Mouse (Mus musculus): ENCODE measurements at regions not wholly inside any gene's neighbourhood (a gene's known extent, or its start where the extent isn't known, plus 50 kb on each side); places are given as distances from the start of the nearest gene placed in this dataset.

DNA sequence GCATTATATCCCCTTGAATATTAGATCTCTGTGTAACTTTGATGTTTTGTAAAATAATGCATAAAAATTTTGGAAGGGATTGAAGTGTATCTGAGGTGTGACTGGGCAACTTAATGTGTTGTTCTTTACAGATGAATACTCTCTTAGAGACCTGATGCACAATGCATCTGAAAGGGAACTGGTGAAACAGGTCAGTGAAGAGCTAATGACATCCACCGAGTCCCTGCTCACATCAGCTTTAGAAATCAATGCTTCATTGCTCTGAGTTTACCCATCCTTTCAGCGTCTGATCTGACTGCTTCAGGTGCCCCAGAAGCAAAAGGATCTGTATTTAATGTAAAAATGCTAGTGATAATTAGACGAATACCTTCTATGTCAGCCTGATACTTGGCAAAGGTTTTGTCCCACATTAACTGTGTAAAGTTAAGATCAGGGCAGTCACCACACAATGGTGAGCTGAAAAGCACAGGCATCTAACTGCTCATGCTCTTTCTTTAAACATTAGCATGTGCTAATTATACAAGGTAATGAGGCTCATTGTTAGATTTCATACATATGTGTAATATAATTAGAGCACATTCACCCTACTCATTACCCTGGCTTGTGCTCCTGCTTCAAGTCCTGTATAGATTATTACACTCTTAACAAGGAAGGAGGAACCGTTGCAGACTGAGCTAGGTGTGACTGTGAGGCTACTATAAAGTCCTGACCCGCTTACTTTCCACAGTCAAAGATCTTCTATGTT is 204.6 kb upstream of the Tlr4 start:
- 25% methylated on average over 5 of the region's 5 CpGs for WGBS

DNA sequence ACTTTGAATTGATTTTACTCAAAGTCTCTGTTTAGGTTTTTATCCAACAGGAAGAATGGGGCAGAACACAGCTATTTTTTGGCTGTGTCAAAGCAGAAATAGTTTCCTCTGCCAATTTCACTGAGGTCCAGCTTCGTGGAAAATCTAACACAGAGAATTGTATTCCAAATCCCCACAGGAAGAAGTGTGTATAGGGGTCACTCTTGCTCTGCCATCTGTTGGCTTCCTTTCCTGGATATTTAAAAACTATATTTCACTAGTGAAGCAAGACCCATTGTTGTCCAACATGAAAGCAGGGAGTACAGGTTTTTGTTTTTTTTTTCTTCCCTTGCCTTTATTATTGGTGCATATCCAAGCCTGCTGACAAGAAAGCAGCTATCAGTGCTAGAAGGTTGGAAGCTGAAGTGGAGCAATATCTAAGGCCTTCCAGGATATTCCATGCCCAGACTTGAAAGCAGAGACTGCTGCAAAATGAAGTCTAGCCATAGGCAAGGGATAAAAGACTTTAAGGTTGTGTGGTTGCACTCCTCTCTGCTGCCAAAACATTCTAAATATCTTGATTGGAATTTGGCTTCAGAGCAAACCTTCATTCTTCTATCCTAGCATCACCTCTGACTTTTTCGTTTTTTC is 208.5 kb upstream of the Tlr4 start:
- no peaks in the 10 kb centered on the region for H3K27me3 ChIP-seq (replicated peaks; ENCODE audit: control insufficient read depth, insufficient read depth, low read length)
- H3K27ac ChIP-seq (ENCODE audit: low read depth, low read length): no peak overlapping the region
- 77% methylated on average over 2 of the region's 2 CpGs for WGBS
- no peak overlapping the region for H3K9ac ChIP-seq (ENCODE audit: low read length)
- ATAC-seq (no peak), DNase-seq (ENCODE audit: low spot score) (no peak)
- H3K36me3 ChIP-seq (ENCODE audit: control insufficient read depth, insufficient read depth, low read length): no peaks in the 10 kb centered on the region
- H3K4me3 ChIP-seq (ENCODE audit: low read depth, low read length): no peak overlapping the region
- H3K4me1 ChIP-seq (ENCODE audit: control insufficient read depth, insufficient read depth, low read length): 0 out of 2 replicates have a peak, but pooled peaks cover 3% of the 10 kb centered on the region
- H3K9me3 ChIP-seq (replicated peaks; ENCODE audit: control insufficient read depth, low read length): no peaks in the 10 kb centered on the region
- H3K4me2 ChIP-seq (ENCODE audit: low read length): no peak overlapping the region

More for the DNA sequence above, 204.6 kb upstream of the Tlr4 start:
- ATAC-seq (peak; percentile 82), DNase-seq (ENCODE audit: low spot score) (peak; percentile 61)
- no peaks in the 10 kb centered on the region for H3K9me3 ChIP-seq (replicated peaks; ENCODE audit: control insufficient read depth, low read length)
- H3K4me1 ChIP-seq (ENCODE audit: control insufficient read depth, insufficient read depth, low read length): 0 out of 2 replicates have a peak, but pooled peaks cover 3% of the 10 kb centered on the region
- H3K27me3 ChIP-seq (replicated peaks; ENCODE audit: control insufficient read depth, insufficient read depth, low read length): no peaks in the 10 kb centered on the region
- H3K36me3 ChIP-seq (ENCODE audit: control insufficient read depth, insufficient read depth, low read length): no peaks in the 10 kb centered on the region
- H3K4me3 ChIP-seq (ENCODE audit: low read depth, low read length): no peak overlapping the region
- no peak overlapping the region for H3K4me2 ChIP-seq (ENCODE audit: low read length)
- no peak overlapping the region for H3K9ac ChIP-seq (ENCODE audit: low read length)
- H3K27ac ChIP-seq (ENCODE audit: low read depth, low read length): no peak overlapping the region

DNA sequence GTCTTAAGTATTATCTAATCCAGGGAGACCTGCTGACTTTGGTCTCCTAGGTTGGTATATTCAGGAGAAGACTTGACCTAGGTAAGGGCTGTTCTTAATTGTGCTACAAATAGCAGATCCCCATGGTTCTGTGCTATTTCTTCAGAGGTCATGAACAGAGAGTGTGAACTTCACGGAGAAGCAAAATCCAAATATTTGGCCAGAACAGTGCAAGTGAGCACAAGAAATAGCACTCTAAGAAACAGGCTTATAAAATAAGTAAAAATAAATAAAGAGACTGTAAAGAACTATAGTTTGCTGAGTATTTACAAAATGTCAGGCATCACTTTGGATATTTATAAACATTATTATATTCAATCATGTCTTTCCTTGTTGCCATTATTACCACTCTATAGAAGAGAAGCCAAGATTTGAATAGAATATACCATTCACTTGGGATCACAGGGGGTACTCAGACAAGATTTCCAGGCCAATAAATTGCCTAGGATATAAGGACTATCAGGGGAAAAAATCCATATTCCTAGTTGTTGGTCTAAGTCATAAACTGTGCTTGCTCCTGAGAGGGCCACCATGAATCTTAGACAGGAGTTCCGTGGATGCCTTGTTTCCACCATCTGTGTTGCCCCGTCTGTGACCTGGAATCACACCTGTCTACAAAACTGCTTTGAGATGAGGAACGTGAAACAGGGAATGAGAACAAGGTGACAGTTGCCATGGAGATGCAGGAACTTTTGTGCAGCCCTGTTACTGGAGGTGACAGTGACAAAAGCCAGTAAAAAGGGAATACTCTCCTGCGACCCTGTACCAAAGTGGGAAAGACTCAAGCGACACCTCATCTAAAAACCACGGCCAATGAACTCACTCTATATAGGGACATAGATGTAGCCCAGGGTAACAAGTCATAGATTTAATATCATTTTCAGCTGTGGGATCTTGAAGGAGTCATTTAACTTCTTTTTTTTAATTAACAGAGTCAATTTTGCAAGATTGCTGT is 209.3 kb upstream of the Tlr4 start:
- no peak overlapping the region for H3K4me2 ChIP-seq (ENCODE audit: low read length)
- ATAC-seq: no peak
- H3K27ac ChIP-seq (ENCODE audit: low read depth, low read length): no peak overlapping the region
- no peaks in the 10 kb centered on the region for H3K36me3 ChIP-seq (ENCODE audit: control insufficient read depth, insufficient read depth, low read length)
- WGBS: 83% methylated on average over 7 of the region's 7 CpGs
- H3K4me1 ChIP-seq (ENCODE audit: control insufficient read depth, insufficient read depth, low read length): 0 out of 2 replicates have a peak, but pooled peaks cover 3% of the 10 kb centered on the region
- H3K9ac ChIP-seq (ENCODE audit: low read length): no peak overlapping the region
- H3K4me3 ChIP-seq (ENCODE audit: low read depth, low read length): no peak overlapping the region
- no peaks in the 10 kb centered on the region for H3K27me3 ChIP-seq (replicated peaks; ENCODE audit: control insufficient read depth, insufficient read depth, low read length)
- H3K9me3 ChIP-seq (replicated peaks; ENCODE audit: control insufficient read depth, low read length): no peaks in the 10 kb centered on the region
- DNase-seq (ENCODE audit: low spot score): no peak

DNA sequence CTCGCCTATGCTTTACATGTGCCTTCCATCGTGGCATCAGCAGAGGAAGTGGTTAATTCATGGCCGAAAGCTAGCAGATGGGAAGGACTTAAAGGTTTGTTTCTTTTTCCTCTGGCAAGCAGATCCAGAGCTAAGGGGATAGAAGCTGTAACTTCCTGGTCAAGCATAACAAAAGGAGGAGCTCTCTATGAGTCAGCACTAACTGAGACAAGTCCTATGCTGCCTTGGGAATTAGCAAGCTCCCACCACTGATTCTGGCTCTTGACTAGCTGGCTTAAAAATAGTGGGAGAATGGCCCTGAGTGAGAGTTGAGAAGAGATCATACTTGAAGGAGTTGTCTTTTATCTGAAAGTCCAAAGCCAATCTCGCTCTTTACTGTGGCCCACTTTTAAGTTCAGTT is 210.3 kb upstream of the Tlr4 start:
- H3K27ac ChIP-seq (ENCODE audit: low read depth, low read length): no peak overlapping the region
- WGBS: 86% methylated on average over 4 of the region's 4 CpGs
- no peaks in the 10 kb centered on the region for H3K27me3 ChIP-seq (replicated peaks; ENCODE audit: control insufficient read depth, insufficient read depth, low read length)
- H3K9ac ChIP-seq (ENCODE audit: low read length): no peak overlapping the region
- no peaks in the 10 kb centered on the region for H3K9me3 ChIP-seq (replicated peaks; ENCODE audit: control insufficient read depth, low read length)
- H3K4me3 ChIP-seq (ENCODE audit: low read depth, low read length): no peak overlapping the region
- H3K4me1 ChIP-seq (ENCODE audit: control insufficient read depth, insufficient read depth, low read length): no peaks in the 10 kb centered on the region
- no peak overlapping the region for H3K4me2 ChIP-seq (ENCODE audit: low read length)
- DNase-seq (ENCODE audit: low spot score) (no peak), ATAC-seq (no peak)
- H3K36me3 ChIP-seq (ENCODE audit: control insufficient read depth, insufficient read depth, low read length): no peaks in the 10 kb centered on the region

DNA sequence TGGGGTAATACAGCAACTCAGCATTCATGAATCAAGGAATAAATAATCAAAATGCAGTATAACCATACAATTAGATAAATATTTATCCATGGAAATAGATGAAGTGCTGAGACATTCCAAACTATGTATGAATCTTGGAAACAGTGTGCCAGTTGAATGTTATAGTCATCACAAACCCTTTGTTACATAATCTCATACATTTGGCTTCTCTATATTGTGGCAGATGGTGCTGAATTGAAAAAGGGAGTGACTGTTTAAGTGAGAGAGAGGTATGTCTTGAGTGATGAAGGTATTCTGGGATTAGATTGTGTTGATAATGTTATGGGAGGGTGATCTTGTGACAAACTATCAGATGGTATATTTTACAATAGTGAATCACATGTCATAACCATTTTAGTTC is 200.4 kb upstream of the Astn2 start:
- Histone ChIP-seq H3K27ac (ENCODE audit: low read depth, low read length) (no peak overlapping the region), H3K4me3 (ENCODE audit: low read depth, low read length) (no peak overlapping the region), H3K4me2 (ENCODE audit: low read length) (no peak overlapping the region), H3K9ac (ENCODE audit: low read length) (no peak overlapping the region), H3K27me3 (replicated peaks; ENCODE audit: control insufficient read depth, insufficient read depth, low read length) (no peaks in the 10 kb centered on the region), H3K4me1 (ENCODE audit: control insufficient read depth, insufficient read depth, low read length) (no peaks in the 10 kb centered on the region), H3K36me3 (ENCODE audit: control insufficient read depth, insufficient read depth, low read length) (no peaks in the 10 kb centered on the region), H3K9me3 (replicated peaks; ENCODE audit: control insufficient read depth, low read length) (no peaks in the 10 kb centered on the region)
- ATAC-seq (no peak), DNase-seq (ENCODE audit: low spot score) (no peak)

DNA sequence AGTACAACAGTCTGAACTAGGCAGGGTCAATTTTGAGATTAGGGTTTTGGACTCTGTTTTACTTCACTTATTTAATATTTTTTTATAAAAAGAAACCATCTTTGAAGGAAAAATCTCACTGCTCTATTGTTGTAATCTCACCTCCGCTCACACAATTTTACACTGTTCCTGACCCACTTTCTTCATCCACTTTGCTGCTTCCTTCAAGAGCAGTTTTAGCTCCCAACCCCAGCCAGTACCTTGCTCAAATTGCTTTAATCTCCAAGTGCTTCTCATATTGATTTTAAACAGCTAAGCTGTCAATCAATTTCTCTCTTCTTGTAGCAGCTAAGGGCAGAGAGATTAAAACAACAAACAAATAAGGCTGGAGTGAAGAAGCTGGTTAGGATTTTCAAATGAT is 194.3 kb upstream of the Astn2 start:
- no peak overlapping the region for H3K4me2 ChIP-seq (ENCODE audit: low read length)
- no peak overlapping the region for H3K4me3 ChIP-seq (ENCODE audit: low read depth, low read length)
- H3K36me3 ChIP-seq (ENCODE audit: control insufficient read depth, insufficient read depth, low read length): no peaks in the 10 kb centered on the region
- H3K9me3 ChIP-seq (replicated peaks; ENCODE audit: control insufficient read depth, low read length): no peaks in the 10 kb centered on the region
- no peaks in the 10 kb centered on the region for H3K27me3 ChIP-seq (replicated peaks; ENCODE audit: control insufficient read depth, insufficient read depth, low read length)
- H3K27ac ChIP-seq (ENCODE audit: low read depth, low read length): no peak overlapping the region
- H3K9ac ChIP-seq (ENCODE audit: low read length): no peak overlapping the region
- WGBS: 92% methylated on average over 1 of the region's 1 CpGs
- H3K4me1 ChIP-seq (ENCODE audit: control insufficient read depth, insufficient read depth, low read length): no peaks in the 10 kb centered on the region
- ATAC-seq (no peak), DNase-seq (ENCODE audit: low spot score) (no peak)

DNA sequence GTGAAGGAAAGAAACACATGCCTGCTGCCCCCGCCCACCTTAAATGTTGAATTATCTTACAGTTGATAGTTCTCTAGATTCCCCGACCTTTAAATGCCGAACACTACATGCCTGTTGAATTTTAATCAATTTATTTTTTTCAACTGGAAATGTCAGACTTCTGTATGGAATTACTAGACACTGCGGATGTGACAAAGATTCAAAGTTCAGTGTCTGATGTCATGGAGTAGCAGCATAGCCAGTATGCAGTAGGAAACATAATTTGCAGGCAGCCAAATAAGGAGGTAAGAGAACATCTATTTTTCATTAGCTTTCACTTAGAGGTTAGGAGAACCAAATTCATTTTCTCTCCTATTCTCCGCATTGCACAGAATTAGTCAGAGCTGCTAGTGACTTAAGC is 182.2 kb upstream of the Astn2 start:
- Histone ChIP-seq H3K9me3 (replicated peaks; ENCODE audit: control insufficient read depth, low read length) (no peaks in the 10 kb centered on the region), H3K27ac (ENCODE audit: low read depth, low read length) (no peak overlapping the region), H3K9ac (ENCODE audit: low read length) (no peak overlapping the region), H3K27me3 (replicated peaks; ENCODE audit: control insufficient read depth, insufficient read depth, low read length) (no peaks in the 10 kb centered on the region), H3K36me3 (ENCODE audit: control insufficient read depth, insufficient read depth, low read length) (no peaks in the 10 kb centered on the region), H3K4me1 (ENCODE audit: control insufficient read depth, insufficient read depth, low read length) (0 out of 2 replicates have a peak, but pooled peaks cover 2% of the 10 kb centered on the region), H3K4me3 (ENCODE audit: low read depth, low read length) (no peak overlapping the region), H3K4me2 (ENCODE audit: low read length) (no peak overlapping the region)
- 38% methylated on average over 5 of the region's 5 CpGs for WGBS
- DNase-seq (ENCODE audit: low spot score) (peak; percentile 5), ATAC-seq (no peak; the same call in 1 of the 2 replicates)

DNA sequence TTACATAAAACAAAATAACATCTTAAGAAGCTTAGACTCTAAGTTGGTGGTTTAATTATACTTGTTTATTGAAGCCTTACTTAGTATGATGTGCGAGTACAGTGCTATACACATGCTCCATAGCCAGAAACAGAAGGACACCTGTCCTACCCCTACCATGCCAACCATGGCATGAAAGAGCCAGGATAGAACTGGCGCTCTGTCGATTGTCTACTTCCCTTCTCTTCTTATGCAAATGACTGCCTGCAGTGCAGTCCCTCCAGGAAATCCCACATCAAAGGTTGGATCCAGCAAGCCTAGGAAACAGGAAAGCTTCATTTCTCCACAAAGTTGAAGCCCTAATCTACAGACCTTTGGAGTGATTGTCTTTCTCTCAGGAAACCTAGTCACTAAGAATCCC is 181.8 kb upstream of the Astn2 start:
- no peaks in the 10 kb centered on the region for H3K36me3 ChIP-seq (ENCODE audit: control insufficient read depth, insufficient read depth, low read length)
- ATAC-seq (peak; percentile 61), DNase-seq (ENCODE audit: low spot score) (peak; percentile 28)
- H3K4me1 ChIP-seq (ENCODE audit: control insufficient read depth, insufficient read depth, low read length): 0 out of 2 replicates have a peak, but pooled peaks cover 2% of the 10 kb centered on the region
- 1% methylated on average over 3 of the region's 3 CpGs for WGBS
- H3K9me3 ChIP-seq (replicated peaks; ENCODE audit: control insufficient read depth, low read length): no peaks in the 10 kb centered on the region
- no peaks in the 10 kb centered on the region for H3K27me3 ChIP-seq (replicated peaks; ENCODE audit: control insufficient read depth, insufficient read depth, low read length)
- no peak overlapping the region for H3K27ac ChIP-seq (ENCODE audit: low read depth, low read length)
- no peak overlapping the region for H3K4me2 ChIP-seq (ENCODE audit: low read length)
- H3K9ac ChIP-seq (ENCODE audit: low read length): no peak overlapping the region
- H3K4me3 ChIP-seq (ENCODE audit: low read depth, low read length): no peak overlapping the region

Measured in forebrain, embryonic 14.5 days (tissue).